Mouse (Mus musculus) bone marrow, adult 2 months (tissue): ENCODE measurements around the gene Tymp. TPM values are rescaled to one million over a fixed set of nuclear protein-coding genes. Genes with fewer than 3 reads are reported as not detected.

Experiments used
- H3K27ac ChIP-seq: fragments of 200-500 bp; 2 replicates; pipeline ENCODE4 v1.5.1; 2012; ENCODE audit warnings: low read depth, mild to moderate bottlenecking, control low read depth, inconsistent platforms, low read length; ENCODE audit not compliant: control insufficient read depth, poor library complexity, insufficient read depth
- H3K4me1 ChIP-seq: fragments of 200-500 bp; 2 replicates; pipeline ENCODE4 v1.6.1; 2011; ENCODE audit warnings: low read length; ENCODE audit not compliant: control insufficient read depth, insufficient read depth
- H3K4me3 ChIP-seq: fragments of 200-500 bp; replicated peaks from 2 replicates; pipeline ENCODE3; 2011; ENCODE audit warnings: mild to moderate bottlenecking, low read depth, low read length, control low read depth; ENCODE audit not compliant: control insufficient read depth
- CTCF ChIP-seq: fragments of 200-500 bp; IDR thresholded peaks from 2 replicates; pipeline ENCODE4 v1.5.1; 2011; ENCODE audit warnings: low read length, control low read depth; ENCODE audit not compliant: control insufficient read depth, insufficient read depth
- POLR2A ChIP-seq: fragments of 200-500 bp; IDR thresholded peaks from 2 replicates; pipeline ENCODE4 v1.6.1; 2011; ENCODE audit warnings: low read depth, mild to moderate bottlenecking, control low read depth, low read length, borderline replicate concordance; ENCODE audit not compliant: control insufficient read depth
- WGBS: fragments of 180-500 bp; shearing (Covaris S2); methylation state at CpG from one replicate; pipeline ENCODE4 v1.1.7; 2018; 5-methylcytosine and 5-hydroxymethylcytosine counted together
- polyA plus RNA-seq: library from polyadenylated mRNA; stranded (reverse); fragments of >200 nt; gene quantifications from 2 replicates; pipeline ENCODE4 v1.2.4, GENCODE M21; 2011; ENCODE audit warnings: low replicate concordance; ENCODE audit not compliant: missing spikeins, insufficient read depth, insufficient read length

The Tymp gene
- polyA plus RNA-seq, 1 experiment = not detected

DNA sequence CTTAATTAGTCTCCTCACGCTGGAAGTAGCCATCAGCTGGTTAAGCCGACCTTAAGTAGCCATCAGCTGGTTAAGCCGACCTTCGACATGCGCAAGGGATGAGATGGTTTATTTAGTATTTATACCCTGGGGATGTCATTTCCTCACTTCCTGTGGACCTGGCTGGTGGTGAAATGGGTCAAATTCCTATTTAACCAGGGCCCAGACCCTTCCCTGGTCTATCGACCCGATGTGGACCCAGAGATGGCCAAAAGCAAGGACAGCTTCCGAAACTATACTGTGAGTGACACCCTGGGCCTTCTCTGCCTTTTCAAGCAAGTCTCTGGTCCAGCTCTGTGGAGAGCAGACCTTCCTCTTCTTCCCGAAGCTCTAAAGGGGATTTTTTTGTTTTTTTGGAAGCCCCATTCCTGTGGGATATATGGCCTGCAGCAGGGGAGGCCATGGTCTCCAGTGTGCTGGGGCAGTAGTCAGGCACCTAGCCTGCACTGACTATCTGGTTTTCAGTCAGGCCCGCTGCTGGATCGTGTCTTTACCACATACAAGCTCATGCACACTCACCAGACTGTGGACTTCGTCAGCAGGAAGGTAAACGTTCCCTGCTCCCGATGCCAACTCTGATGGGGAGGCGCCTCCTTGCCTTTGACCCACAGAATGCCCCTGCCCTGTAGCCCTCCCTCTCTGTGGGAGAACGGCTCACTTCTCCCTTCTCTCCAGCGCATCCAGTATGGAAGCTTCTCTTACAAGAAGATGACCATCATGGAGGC is 41.9 kb downstream of the Tymp start:
- WGBS = 85% methylated on average over 17 of the region's 17 CpGs
- Histone ChIP-seq H3K27ac (no peak overlapping the region), H3K4me1 (peaks cover 2% of the 10 kb centered on the region), H3K4me3 (no peak overlapping the region)
- TF ChIP-seq POLR2A (no peak), CTCF (no peak)

DNA sequence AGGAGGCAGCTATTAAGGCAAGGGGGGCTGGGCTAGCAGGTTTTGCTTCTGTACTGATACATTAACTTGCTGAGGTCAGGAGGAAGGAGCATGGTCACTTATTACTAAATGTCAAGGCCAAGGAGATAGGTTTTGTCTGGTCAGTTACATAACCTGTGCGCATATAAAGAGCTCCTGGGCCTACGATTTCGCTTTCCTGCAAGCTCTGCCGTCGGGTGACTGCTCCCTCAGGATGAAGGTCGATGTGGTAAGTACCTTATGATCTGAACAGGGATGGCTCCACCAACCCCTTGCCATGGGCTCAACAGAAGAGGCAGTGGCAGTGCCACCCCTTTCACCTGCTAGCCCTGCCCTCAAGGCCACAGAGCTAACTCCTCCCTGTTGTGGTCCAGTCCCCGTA is 42.6 kb downstream of the Tymp start, which contains the start of gene Miox:
Gene Miox, plus strand, starts transcription at position 128 of the 400 bp plus-strand sequence.
- Histone ChIP-seq H3K4me3 (no peak within 1 kb of the TSS), H3K27ac (no peak within 1 kb of the TSS), H3K4me1 (no peaks in the 10 kb centered on the region)
- 73% methylated on average over 7 of the region's 7 CpGs for WGBS
- TF ChIP-seq CTCF = no peak
- TF ChIP-seq POLR2A = no peak

DNA sequence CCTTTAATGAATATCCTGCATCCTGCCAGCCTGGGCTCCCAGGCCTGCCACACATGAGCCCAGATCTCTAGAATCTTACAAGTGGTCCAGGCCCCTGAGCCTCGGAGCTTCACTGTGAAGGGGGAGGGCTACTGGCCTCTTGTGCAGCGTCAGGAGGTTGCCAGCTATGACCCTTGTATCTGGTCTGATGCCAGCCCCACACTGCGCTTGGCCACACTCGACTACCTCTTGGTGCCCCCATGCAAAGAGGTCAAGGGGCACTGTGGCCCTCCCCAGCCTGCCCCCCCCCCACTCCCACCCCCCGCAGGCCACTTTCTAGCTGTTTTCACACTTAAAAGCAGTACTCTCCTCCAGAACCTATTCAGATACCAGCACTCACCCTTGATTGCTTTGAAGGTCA is 50.4 kb downstream of the Tymp start:
- Histone ChIP-seq H3K4me1 (no peaks in the 10 kb centered on the region; the same call in 1 of the 2 replicates), H3K27ac (no peak overlapping the region), H3K4me3 (no peak overlapping the region)
- WGBS = 84% methylated on average over 5 of the region's 5 CpGs
- TF ChIP-seq CTCF = no peak
- TF ChIP-seq POLR2A = no peak

DNA sequence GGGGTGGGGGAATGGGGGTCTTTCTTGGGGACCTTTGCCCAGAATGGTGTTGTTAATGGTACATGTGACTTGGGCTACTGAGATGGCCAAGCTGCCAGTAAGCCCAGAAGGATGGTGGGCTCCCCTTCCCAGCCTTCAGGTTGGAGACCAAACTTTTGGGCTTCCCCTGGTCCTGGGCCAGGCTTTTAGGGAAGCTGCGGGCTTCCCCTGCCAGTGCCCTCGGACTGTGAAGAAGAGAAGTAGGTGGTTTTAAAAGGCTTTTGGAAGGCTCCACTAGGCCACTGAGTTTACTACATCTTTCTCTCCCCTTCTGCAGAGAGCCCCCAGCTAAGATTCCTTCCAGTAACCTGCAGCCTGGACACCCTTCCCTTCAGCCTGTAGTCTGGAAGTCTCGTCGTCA is 53.2 kb downstream of the Tymp start:
- no peak overlapping the region for H3K27ac ChIP-seq
- 24% methylated on average over 4 of the region's 4 CpGs for WGBS
- no peak overlapping the region for H3K4me3 ChIP-seq
- no peaks in the 10 kb centered on the region; the same call in none of the 2 replicates for H3K4me1 ChIP-seq
- TF ChIP-seq POLR2A (no peak), CTCF (no peak)

DNA sequence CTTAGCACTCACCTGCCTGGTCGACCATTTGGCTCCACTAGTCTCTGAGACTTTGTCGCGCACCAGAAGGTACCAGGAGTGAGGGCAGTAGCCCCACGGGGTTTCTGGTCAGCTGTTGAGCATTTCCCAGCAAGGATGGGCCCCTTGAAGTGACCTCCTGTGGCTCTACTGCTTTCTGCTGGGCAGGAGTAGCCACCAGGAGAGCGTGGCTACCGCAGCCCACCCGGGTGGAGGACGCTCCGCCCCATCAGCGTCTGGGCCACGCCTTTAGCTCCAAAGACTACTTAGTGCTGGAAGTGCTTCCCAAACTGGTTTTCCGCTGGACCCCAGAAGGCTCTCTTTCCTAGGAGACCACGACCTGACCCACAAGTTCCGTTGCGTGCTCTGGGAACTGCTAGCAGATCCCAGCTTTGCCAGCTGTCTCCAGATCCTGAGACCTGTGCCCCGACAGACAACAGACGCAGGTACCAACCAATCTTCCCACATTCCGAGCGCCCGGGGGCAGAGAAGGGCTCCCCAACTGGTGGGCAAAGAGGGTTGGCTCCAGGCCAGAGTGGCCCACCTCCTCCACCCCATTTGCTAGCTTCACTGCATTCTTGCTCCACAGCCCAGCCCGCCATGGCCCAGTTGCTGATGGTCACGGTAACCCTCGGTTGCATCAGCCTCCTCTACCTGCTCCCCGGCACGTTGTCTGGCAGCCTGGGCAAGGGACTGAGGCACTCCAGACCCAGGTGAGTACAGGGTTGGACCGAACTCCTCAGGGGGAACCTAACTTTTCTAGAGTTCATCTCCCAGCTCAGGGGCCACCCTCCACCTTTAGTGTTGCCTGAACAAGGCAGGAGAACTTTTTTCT is 53.9 kb downstream of the Tymp start, which contains the start of gene Adm2:
Gene Adm2, plus strand, starts transcription at position 51 of the 853 bp plus-strand sequence.
- Histone ChIP-seq H3K4me3 (no peak within 1 kb of the TSS), H3K4me1 (no peaks in the 10 kb centered on the region; the same call in none of the 2 replicates), H3K27ac (no peak within 1 kb of the TSS)
- TF ChIP-seq CTCF (no peak), POLR2A (no peak)
- WGBS = 59% methylated on average over 26 of the region's 26 CpGs

Other genes with a start within 250 kb of the Tymp start
- 9.1 and 24.3 TPM in 2 replicates for gene Hdac10, start 248.3 kb downstream of the Tymp start, polyA plus RNA-seq
- gene Mapk12, start 236.3 kb downstream of the Tymp start, polyA plus RNA-seq = 6.1 and 14.6 TPM in 2 replicates
- 5.7 and 7.6 TPM in 2 replicates for gene Mapk11, start 227.4 kb downstream of the Tymp start, polyA plus RNA-seq
- gene Plxnb2, start 196.3 kb downstream of the Tymp start, polyA plus RNA-seq = 11.1 and 30.9 TPM in 2 replicates
- gene Dennd6b, start 180.5 kb downstream of the Tymp start, polyA plus RNA-seq = 8.1 and 13.6 TPM in 2 replicates
- 42.6 and 54.0 TPM in 2 replicates for gene Ppp6r2, start 165.5 kb downstream of the Tymp start, polyA plus RNA-seq
- 54.0 and 160 TPM in 2 replicates for gene Sbf1, start 61.7 kb downstream of the Tymp start, polyA plus RNA-seq
- 2.7 TPM in 1 of 2 replicates, not detected in the other for gene Adm2, start 54.3 kb downstream of the Tymp start, polyA plus RNA-seq
- gene Miox, start 42.6 kb downstream of the Tymp start, polyA plus RNA-seq = 15.5 TPM in 1 of 2 replicates, not detected in the other
- gene Lmf2, start 21.4 kb downstream of the Tymp start, polyA plus RNA-seq = 16.7 and 42.0 TPM in 2 replicates
- gene Ncaph2, start 21.3 kb downstream of the Tymp start, polyA plus RNA-seq = 144 and 191 TPM in 2 replicates
- 3.5 and 7.7 TPM in 2 replicates for gene Sco2, start 3.2 kb downstream of the Tymp start, polyA plus RNA-seq
- gene Odf3b, start 2.2 kb upstream of the Tymp start, polyA plus RNA-seq = 1.7 and 4.9 TPM in 2 replicates
- not detected in 2 replicates for gene Klhdc7b, start 7.9 kb upstream of the Tymp start, polyA plus RNA-seq
- not detected in 2 replicates for gene Syce3, start 33.5 kb upstream of the Tymp start, polyA plus RNA-seq
- 4.3 and 4.7 TPM in 2 replicates for gene Cpt1b, start 48.8 kb upstream of the Tymp start, polyA plus RNA-seq
- 1.5 TPM in 1 of 2 replicates, not detected in the other for gene C730034F03Rik, start 52.5 kb upstream of the Tymp start, polyA plus RNA-seq
- gene Gm44502, start 52.7 kb upstream of the Tymp start, polyA plus RNA-seq = 1.9 and 5.4 TPM in 2 replicates
- 62.9 and 126 TPM in 2 replicates for gene Chkb, start 52.9 kb upstream of the Tymp start, polyA plus RNA-seq
- not detected in 2 replicates for gene Mapk8ip2, start 76.9 kb upstream of the Tymp start, polyA plus RNA-seq
- 4.1 and 7.2 TPM in 2 replicates for gene Arsa, start 100.4 kb upstream of the Tymp start, polyA plus RNA-seq
- 19.5 and 23.6 TPM in 2 replicates for gene Shank3, start 122.6 kb upstream of the Tymp start, polyA plus RNA-seq
- gene Acr, start 191.3 kb upstream of the Tymp start, polyA plus RNA-seq = not detected in 2 replicates
- gene Rabl2, start 214.9 kb upstream of the Tymp start, polyA plus RNA-seq = 2.3 and 2.4 TPM in 2 replicates